Mouse (Mus musculus) A20 (cell line): ENCODE measurements at regions not wholly inside any gene's neighbourhood (a gene's known extent, or its start where the extent isn't known, plus 50 kb on each side); places are given as distances from the start of the nearest gene placed in this dataset.

ENCODE experiments used
- DNase-seq: peaks from one replicate; pipeline ENCODE4 v3.0.0-alpha.2; 2011; ENCODE audit warnings: low read depth, low spot score

- no peak for DNase-seq
These were observed 133.1 kb downstream of the Tgfb2 start for GRCm38 (mm10) chr1:186572651-186573050.

- DNase-seq = no peak
These were observed 133.7 kb downstream of the Tgfb2 start for GRCm38 (mm10) chr1:186572092-186572491.

GRCm38 (mm10) chr1:186568496-186568895 lies 137.3 kb downstream of the Tgfb2 start:
- no peak for DNase-seq

- no peak for DNase-seq
These were observed 137.7 kb downstream of the Tgfb2 start for GRCm38 (mm10) chr1:186568076-186568475.

GRCm38 (mm10) chr1:186567136-186567826 lies 138.5 kb downstream of the Tgfb2 start:
- no peak for DNase-seq

GRCm38 (mm10) chr1:186562027-186562426 lies 143.8 kb downstream of the Tgfb2 start:
- DNase-seq = no peak

GRCm38 (mm10) chr1:186555441-186555975 lies 150.3 kb downstream of the Tgfb2 start:
- no peak for DNase-seq

- no peak for DNase-seq
These were observed 151.2 kb downstream of the Tgfb2 start for GRCm38 (mm10) chr1:186554520-186555010.

GRCm38 (mm10) chr1:186552689-186553088 lies 153.1 kb downstream of the Tgfb2 start:
- DNase-seq = no peak

- DNase-seq = no peak
These were observed 155.4 kb downstream of the Tgfb2 start for GRCm38 (mm10) chr1:186550265-186550885.

GRCm38 (mm10) chr1:186549207-186549606 lies 156.6 kb downstream of the Tgfb2 start:
- no peak for DNase-seq

GRCm38 (mm10) chr1:186546386-186547185 lies 159.2 kb downstream of the Tgfb2 start:
- no peak for DNase-seq

GRCm38 (mm10) chr1:186540070-186540469 lies 165.7 kb downstream of the Tgfb2 start:
- no peak for DNase-seq

- DNase-seq = no peak
These were observed 167.6 kb downstream of the Tgfb2 start for GRCm38 (mm10) chr1:186538233-186538632.

- no peak for DNase-seq
These were observed 189.8 kb downstream of the Tgfb2 start for GRCm38 (mm10) chr1:186515976-186516375.

GRCm38 (mm10) chr1:186515071-186515470 lies 190.7 kb downstream of the Tgfb2 start:
- DNase-seq = no peak

GRCm38 (mm10) chr1:186513861-186514260 lies 191.9 kb downstream of the Tgfb2 start:
- DNase-seq = no peak

- no peak for DNase-seq
These were observed 195.3 kb downstream of the Tgfb2 start for GRCm38 (mm10) chr1:186510531-186510930.

GRCm38 (mm10) chr1:186508358-186508757 lies 197.4 kb downstream of the Tgfb2 start:
- DNase-seq = no peak

GRCm38 (mm10) chr1:186507956-186508355 lies 197.8 kb downstream of the Tgfb2 start:
- DNase-seq = no peak

GRCm38 (mm10) chr1:186506517-186506916 lies 199.3 kb downstream of the Tgfb2 start:
- no peak for DNase-seq

GRCm38 (mm10) chr1:186505912-186506311 lies 199.9 kb downstream of the Tgfb2 start:
- no peak for DNase-seq
